Comparison of ENCODE assay signal across 9 mouse cellular contexts in the genomic region with DNA sequence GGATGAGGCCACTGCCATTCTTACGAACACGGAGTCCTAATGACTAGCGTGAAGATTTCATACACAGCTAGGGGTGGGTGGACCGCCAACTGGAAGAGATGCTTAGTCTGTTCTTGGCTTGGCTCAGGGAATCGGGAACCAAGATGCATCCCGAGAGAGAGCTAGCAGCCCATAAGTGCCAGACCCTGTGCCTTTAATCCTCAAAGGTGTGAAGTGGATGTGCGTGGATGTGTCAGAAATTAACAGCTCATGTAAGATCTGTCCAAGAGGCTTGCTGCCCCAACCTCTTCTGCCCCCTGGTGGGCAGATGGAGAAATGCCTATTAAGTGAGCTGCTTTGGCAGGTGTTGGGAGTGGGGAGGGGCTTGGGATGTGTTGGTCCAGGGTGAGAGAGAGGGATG. TPM values are rescaled to one million over a fixed set of nuclear protein-coding genes. Genes with fewer than 3 reads are reported as not detected.
DNase-seq lines count a peak whose midpoint lies in the region; ATAC-seq and TF ChIP-seq lines count a peak whose summit lies in the region.
"Had no signal": no experiment of that assay in that cellular context is flagged by ENCODE, and none has a peak within 500 bp of the region (broad histone marks: within the 10 kb centered on the region; RNA-seq: fewer than 3 reads in every experiment).

No protein-coding gene starts in this region.

- no peak for DNase-seq in layer of hippocampus, adult 2 months (ENCODE audit: low spot score in 2 of 2)
- DNase-seq in layer of hippocampus, adult 9-10 months (ENCODE audit: low spot score): no peak
- peak; percentile 40 for DNase-seq in G1E (ENCODE audit: low spot score)
- DNase-seq in brain, embryonic 14.5 days (ENCODE audit: low read depth): peak; percentile 74
- DNase-seq in gastrocnemius, adult 18-20 months (ENCODE audit: low spot score): peak; percentile 59
- peak; percentile 75 to 82 for DNase-seq in kidney, postnatal 4 days
- peak; percentile 64 for DNase-seq in naive thymus-derived CD4-positive, alpha-beta T cell, adult 2 months (ENCODE audit: low read depth)

- H3K4me1 ChIP-seq in G1E (ENCODE audit: insufficient read depth, low read depth, low read length): no peaks in the 10 kb centered on the region

- peaks cover 18% of the 10 kb centered on the region for H3K27me3 ChIP-seq in G1E (ENCODE audit: insufficient read depth, low read length)

- H3K36me3 ChIP-seq in G1E (replicated peaks): no peaks in the 10 kb centered on the region

- TF ChIP-seq POLR2A in brain, embryonic 14.5 days (IDR thresholded peaks at IDR 0.05; ENCODE audit: borderline replicate concordance, extremely low read depth, insufficient read depth, insufficient read length, poor library complexity, severe bottlenecking): no peak

- ATAC-seq in G1E (ENCODE audit: extremely low read depth, insufficient number of reproducible peaks, low FRiP score, poor library complexity, severe bottlenecking): no peak
- no peak; the same call in 1 of the 2 replicates for ATAC-seq in erythroid progenitor cell, adult 5-6 weeks (replicated peaks; ENCODE audit: low FRiP score, poor library complexity, severe bottlenecking)

- no peak overlapping the region for H3K4me3 ChIP-seq in layer of hippocampus, adult 2 months
- no peak overlapping the region for H3K4me3 ChIP-seq in G1E (ENCODE audit: low read depth, low read length)

- H3K27ac ChIP-seq in layer of hippocampus, adult 2 months: no peak overlapping the region
- H3K27ac ChIP-seq: macrophage had no signal

- peak; percentile 93 for TF ChIP-seq CTCF in layer of hippocampus, adult 2 months (conservative IDR thresholded peaks at IDR 0.05)
- peak; percentile 70 for TF ChIP-seq CTCF in G1E (IDR thresholded peaks at IDR 0.05; ENCODE audit: low read depth, low read length)
- TF ChIP-seq CTCF in brain, embryonic 14.5 days (IDR thresholded peaks at IDR 0.05; ENCODE audit: borderline replicate concordance, extremely low read depth, insufficient read depth, insufficient read length): peak; percentile 73

- no peaks in the 10 kb centered on the region for H3K9me3 ChIP-seq in G1E (replicated peaks)

RNA-seq across cellular contexts. Expression of gene Kcnip3, which starts 20.8 kb away (rescaled TPM):
- total RNA-seq in layer of hippocampus, adult 2 months (2021): 10 to 100 TPM; 63.6 to 66.4 TPM
- not detected in 2 replicates for total RNA-seq in G1E (2014; fragmentation: Nextera tagmentation)
- 0.05 TPM in 1 of 2 replicates, not detected in the other for total RNA-seq in G1E (2017)
- polyA plus RNA-seq in G1E (2012): 0.02 TPM in 1 of 2 replicates, not detected in the other
- polyA plus RNA-seq in brain, embryonic 14.5 days (2012; rRNA removed): 15.2 and 15.5 TPM in 2 replicates
- under 1 TPM; 0.21 to 0.43 TPM for total RNA-seq in gastrocnemius, adult 18-20 months (2021)
- total RNA-seq in erythroid progenitor cell, adult 5-6 weeks (2015; ENCODE audit: low replicate concordance): 1.4 and 4.2 TPM in 2 replicates
- 0.51 and 1.6 TPM in 2 replicates for total RNA-seq in erythroid progenitor cell, adult 5-6 weeks (2017; ENCODE audit: low replicate concordance)
- polyA plus RNA-seq: macrophage had no signal

RNA-seq across cellular contexts. Expression of gene Prom2, which starts 40.2 kb away (rescaled TPM):
- total RNA-seq in layer of hippocampus, adult 2 months (2021): under 1 TPM; 0.08 to 0.10 TPM
- total RNA-seq in G1E (2014; fragmentation: Nextera tagmentation) (not detected in 2 replicates), G1E (2017) (0.06 and 0.11 TPM in 2 replicates)
- not detected in 2 replicates for polyA plus RNA-seq in G1E (2012)
- polyA plus RNA-seq in brain, embryonic 14.5 days (2012; rRNA removed): 0.42 and 0.59 TPM in 2 replicates
- total RNA-seq in gastrocnemius, adult 18-20 months (2021): not detected
- total RNA-seq in erythroid progenitor cell, adult 5-6 weeks (2015; ENCODE audit: low replicate concordance): not detected in 2 replicates
- not detected in 2 replicates for total RNA-seq in erythroid progenitor cell, adult 5-6 weeks (2017; ENCODE audit: low replicate concordance)
- polyA plus RNA-seq: macrophage had no signal

RNA-seq across cellular contexts. Expression of gene Fahd2a, which starts 56.7 kb away (rescaled TPM):
- total RNA-seq in layer of hippocampus, adult 2 months (2021): 10 to 100 TPM; 19.8 to 21.6 TPM
- 5.9 and 10.0 TPM in 2 replicates for total RNA-seq in G1E (2014; fragmentation: Nextera tagmentation)
- total RNA-seq in G1E (2017): 9.6 and 13.5 TPM in 2 replicates
- 23.1 and 35.3 TPM in 2 replicates for polyA plus RNA-seq in G1E (2012)
- polyA plus RNA-seq in brain, embryonic 14.5 days (2012; rRNA removed): 25.8 and 30.8 TPM in 2 replicates
- total RNA-seq in gastrocnemius, adult 18-20 months (2021): 10 to 100 TPM; 22.0 to 22.8 TPM
- 10.5 and 18.0 TPM in 2 replicates for total RNA-seq in erythroid progenitor cell, adult 5-6 weeks (2015; ENCODE audit: low replicate concordance)
- total RNA-seq in erythroid progenitor cell, adult 5-6 weeks (2017; ENCODE audit: low replicate concordance): 2.4 TPM in 1 of 2 replicates, not detected in the other

Comparison
In these comparisons a context has a peak if more than half of its experiments do, and no peak if none do; other contexts are left out.
1. DNase-seq: peak in G1E (single experiment), brain, embryonic 14.5 days (single experiment), gastrocnemius, adult 18-20 months (single experiment), kidney, postnatal 4 days (2 of 2) and naive thymus-derived CD4-positive, alpha-beta T cell, adult 2 months (single experiment); none in layer of hippocampus, adult 2 months (0 of 2) and layer of hippocampus, adult 9-10 months (single experiment).
2. RNA of gene Kcnip3, which starts 20.8 kb away (total RNA-seq): 63.6 to 66.4 TPM in layer of hippocampus, adult 2 months; 0.51 to 4.2 TPM in erythroid progenitor cell, adult 5-6 weeks, 0.21 to 0.43 TPM in gastrocnemius, adult 18-20 months and 0.05 TPM in G1E; every median in the first group is over 10 times any median in the second.
3. Peak in every context shown above with its lines, with median percentiles within 50 percentile points of each other: CTCF ChIP-seq.